Mouse (Mus musculus) liver, embryonic 14.5 days (tissue): ENCODE measurements at regions not wholly inside any gene's neighbourhood (a gene's known extent, or its start where the extent isn't known, plus 50 kb on each side); places are given as distances from the start of the nearest gene placed in this dataset.

Experiments
- CTCF ChIP-seq: IDR thresholded peaks from 2 replicates; pipeline ENCODE4 v1.5.1; 2016; ENCODE audit warnings: antibody characterized with exemption, low read depth, control low read depth
- EP300 ChIP-seq: IDR thresholded peaks from 2 replicates; pipeline ENCODE4 v1.6.1; 2016; ENCODE audit warnings: antibody characterized with exemption, low read depth

- TF ChIP-seq CTCF (no peak), EP300 (no peak)
Measured at GRCm38 (mm10) chr2:144177268-144177667, 93.2 kb upstream of the Mgme1 start.
